Mouse (Mus musculus) NIH3T3 (cell line): ENCODE measurements at regions not wholly inside any gene's neighbourhood (a gene's known extent, or its start where the extent isn't known, plus 50 kb on each side); places are given as distances from the start of the nearest gene placed in this dataset.

Experiments
- DNase-seq: peaks from one replicate; pipeline ENCODE4 v3.0.0-alpha.2; 2012; ENCODE audit warnings: low read depth

- no peak for DNase-seq
Observed at GRCm38 (mm10) chr3:21218936-21219335, 852.0 kb upstream of the Agtr1b start.

GRCm38 (mm10) chr3:21241184-21241583 is 835.3 kb upstream of the Tbl1xr1 start:
- no peak for DNase-seq

DNA sequence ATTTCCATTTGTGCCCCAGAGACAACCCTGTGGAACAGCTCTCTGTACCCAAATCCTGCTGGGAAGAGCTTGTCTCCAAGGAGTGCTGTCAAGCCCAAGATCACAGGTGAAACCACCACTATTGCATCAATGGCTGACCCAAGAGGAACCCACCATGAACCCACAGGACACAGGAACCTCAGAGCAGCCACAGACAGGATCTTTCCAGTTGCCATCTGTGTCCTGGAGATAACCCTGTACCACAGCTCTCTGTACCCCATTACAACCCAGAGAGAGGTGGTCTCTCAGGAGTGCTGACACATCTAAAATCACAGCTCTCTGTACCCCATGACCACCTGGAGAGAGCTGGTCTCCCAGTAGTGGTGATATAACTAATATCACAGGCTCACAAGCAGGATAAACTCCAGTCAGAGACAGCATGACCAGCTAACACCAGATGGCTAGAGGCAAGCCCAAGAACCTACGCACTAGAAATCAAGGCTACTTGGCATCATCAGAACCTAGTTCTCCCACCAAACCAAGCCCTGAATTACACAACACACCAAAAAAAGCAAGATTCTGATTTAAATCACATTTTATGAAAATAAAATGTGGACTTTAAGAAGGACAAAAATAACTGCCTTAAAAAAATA is 820.2 kb upstream of the Tbl1xr1 start:
- DNase-seq: no peak

GRCm38 (mm10) chr3:21263317-21263716 is 813.1 kb upstream of the Tbl1xr1 start:
- no peak for DNase-seq

DNA sequence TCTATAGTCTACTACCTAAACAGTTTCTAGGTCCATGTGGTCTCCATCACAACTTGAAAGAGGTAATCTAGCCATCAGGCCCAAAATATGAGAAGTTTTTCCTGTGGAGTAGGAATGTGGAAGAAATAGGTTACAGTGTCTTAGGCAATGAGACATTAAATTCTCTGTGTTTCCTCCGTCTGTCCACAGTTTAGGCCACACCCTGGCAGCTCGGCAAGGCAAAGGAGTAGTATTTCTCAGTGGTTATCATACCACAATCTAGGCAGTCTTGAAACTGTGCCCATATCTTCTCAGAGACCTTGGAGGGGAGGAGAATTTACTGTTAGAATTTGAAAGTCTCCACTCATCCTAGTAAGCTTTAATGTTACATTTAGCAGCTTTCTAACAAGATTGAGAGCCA is 811.0 kb upstream of the Tbl1xr1 start:
- no peak for DNase-seq

GRCm38 (mm10) chr3:21268429-21269129 is 807.9 kb upstream of the Tbl1xr1 start:
- DNase-seq: peak; percentile 42

GRCm38 (mm10) chr3:21269130-21269440 is 807.4 kb upstream of the Tbl1xr1 start:
- DNase-seq: no peak

DNA sequence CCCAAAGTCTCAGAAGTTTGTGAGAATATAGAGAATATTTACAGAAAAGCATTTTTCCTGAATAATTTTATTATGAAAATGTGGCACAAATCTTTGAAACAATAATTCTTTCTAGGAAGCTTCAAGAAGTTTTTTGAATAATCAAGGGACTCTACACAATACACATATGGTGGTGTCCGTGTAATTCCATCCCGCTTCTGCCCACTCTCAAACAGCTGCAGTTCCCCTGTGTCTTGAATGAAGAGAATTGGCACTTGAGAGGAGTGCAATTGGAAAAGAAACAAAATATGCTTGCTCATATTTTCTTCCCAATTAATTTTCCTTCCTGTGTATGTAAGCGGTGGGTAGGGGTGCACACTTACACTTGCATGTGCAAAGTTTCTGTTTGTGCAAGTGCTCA is 805.7 kb upstream of the Tbl1xr1 start:
- no peak for DNase-seq

DNA sequence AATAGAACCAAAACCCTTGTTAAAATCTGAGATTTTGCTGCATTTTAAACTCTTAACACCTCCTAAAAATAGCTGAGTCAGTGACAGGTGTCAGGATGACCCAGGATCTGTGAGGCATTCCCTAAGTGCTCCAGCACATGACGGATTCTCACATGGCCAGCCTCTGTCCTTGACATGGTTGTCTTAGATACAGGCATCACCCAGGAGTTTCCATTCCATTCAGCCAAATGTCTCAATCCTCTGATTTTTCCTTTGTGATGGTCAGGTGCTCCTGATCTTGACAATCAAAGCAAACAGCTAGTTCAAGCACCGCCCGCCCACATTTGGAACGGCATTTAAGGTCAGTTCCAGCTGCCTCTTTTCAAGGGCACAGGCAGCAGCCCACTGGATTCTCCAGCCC is 804.2 kb upstream of the Tbl1xr1 start:
- no peak for DNase-seq

GRCm38 (mm10) chr3:21292774-21293173 is 783.7 kb upstream of the Tbl1xr1 start:
- no peak for DNase-seq

- no peak for DNase-seq
Observed at GRCm38 (mm10) chr3:21293308-21293707, 783.1 kb upstream of the Tbl1xr1 start.

GRCm38 (mm10) chr3:21294776-21295175 is 781.7 kb upstream of the Tbl1xr1 start:
- DNase-seq: no peak

DNA sequence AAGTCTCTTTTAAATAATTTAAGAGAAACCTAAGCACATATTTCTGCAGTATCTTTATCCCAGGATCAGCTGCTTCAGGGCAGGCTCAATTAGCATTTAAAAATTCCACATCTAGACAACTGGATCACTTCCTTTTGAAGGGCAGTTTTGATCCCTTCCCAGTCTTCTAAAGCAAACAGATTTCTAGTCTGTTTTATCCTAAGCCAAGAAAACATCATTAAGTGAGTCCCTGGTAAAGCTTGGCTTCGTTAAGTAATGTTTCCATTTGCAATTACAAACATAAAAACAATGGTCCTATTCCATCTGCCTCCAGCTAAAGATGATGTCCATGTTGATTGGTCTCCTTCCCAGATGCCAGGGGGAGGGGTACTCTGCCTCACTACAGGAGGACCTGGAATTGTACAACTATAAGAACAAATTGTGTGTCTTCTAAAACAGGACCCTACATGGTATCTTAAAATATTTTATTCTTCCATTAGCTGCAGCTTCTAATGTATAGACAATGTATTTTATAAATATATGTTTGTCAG is 779.8 kb upstream of the Tbl1xr1 start:
- DNase-seq: no peak

DNA sequence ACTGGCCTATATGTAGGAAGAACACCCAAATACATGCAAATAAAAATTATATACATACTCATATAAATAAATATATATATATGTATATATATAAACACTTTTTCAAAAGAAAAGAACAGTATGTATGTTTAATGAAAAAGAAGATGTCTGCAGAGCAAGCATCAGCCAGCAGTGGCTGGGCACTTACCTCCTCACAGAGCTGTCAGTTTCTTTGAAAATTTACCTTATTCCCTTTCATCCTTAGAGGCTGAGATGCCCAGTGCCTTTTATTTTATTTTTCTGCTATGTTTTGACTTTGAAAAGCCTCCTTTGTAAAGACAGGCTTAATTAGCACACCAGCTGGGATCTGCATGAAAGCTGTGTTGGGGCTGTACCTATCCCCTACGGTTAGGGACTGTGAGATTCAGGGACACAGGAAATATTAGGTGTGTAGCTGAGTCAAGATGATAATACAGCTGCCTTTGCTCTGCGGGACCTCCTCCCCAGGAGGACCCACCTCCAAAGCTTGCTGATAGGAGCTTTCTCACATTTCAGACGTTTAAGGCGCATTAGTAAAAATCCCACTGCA is 751.0 kb upstream of the Tbl1xr1 start:
- no peak for DNase-seq

- no peak for DNase-seq
Observed at GRCm38 (mm10) chr3:21341916-21342315, 734.5 kb upstream of the Tbl1xr1 start.

DNA sequence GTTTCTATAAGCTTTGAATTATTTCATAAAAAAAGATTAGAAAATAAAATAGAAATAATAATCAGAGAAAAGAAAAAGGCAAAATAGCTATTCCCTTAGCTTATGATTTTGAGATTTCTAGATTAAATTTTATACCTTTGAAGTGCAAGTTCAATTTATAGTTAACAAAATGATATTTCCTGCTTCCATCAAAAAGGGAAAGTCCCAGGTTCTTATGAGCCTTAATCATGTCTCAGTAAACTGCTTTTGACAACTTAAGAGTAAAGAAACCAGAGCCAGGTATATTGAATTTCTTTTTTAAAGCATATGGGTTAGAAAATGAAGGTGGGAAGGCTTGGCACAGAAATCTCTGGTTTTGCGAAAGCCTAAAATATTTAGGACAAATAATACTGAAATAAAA is 733.4 kb upstream of the Tbl1xr1 start:
- DNase-seq: no peak

- DNase-seq: no peak
Observed at GRCm38 (mm10) chr3:21349421-21349820, 727.0 kb upstream of the Tbl1xr1 start.

- no peak for DNase-seq
Observed at GRCm38 (mm10) chr3:21356150-21356549, 720.3 kb upstream of the Tbl1xr1 start.

GRCm38 (mm10) chr3:21356831-21357712 is 719.4 kb upstream of the Tbl1xr1 start:
- no peak for DNase-seq

- DNase-seq: no peak
Observed at GRCm38 (mm10) chr3:21358068-21358467, 718.4 kb upstream of the Tbl1xr1 start.

GRCm38 (mm10) chr3:21361069-21361468 is 715.4 kb upstream of the Tbl1xr1 start:
- no peak for DNase-seq

DNA sequence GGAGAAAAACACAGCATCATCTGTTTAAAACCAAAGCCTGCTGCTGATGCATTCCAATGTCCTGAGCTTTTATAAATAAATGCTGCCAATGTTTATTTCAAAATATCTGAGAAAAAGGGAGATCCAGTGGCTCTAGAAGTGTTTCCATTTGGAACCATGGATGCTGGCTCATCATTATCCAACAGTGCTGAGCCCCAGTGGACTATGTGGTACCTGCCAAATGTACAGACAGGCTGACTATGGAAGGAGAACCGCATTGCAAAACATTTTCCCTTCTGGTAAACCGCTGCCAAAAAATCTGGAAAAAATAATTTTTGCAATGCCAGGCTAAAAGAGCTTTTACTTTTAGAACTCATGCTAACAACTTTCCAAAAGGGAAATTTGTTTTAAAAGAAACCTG is 696.6 kb upstream of the Tbl1xr1 start:
- peak; percentile 13 for DNase-seq

GRCm38 (mm10) chr3:21381072-21381471 is 695.4 kb upstream of the Tbl1xr1 start:
- DNase-seq: no peak
